Mouse (Mus musculus): ENCODE measurements around the gene Clec2d. TPM values are rescaled to one million over a fixed set of nuclear protein-coding genes. Genes with fewer than 3 reads are reported as not detected.
A peak's percentile ranks its signal among the peaks of the same experiment; 100 is the strongest.
"Not testable (repeated sequence)": the region's sequence is repeated elsewhere in the genome, so short reads cannot be mapped to it uniquely, and the experiment has no call there.

Clec2d gene
- polyA plus RNA-seq, 1 experiment from 2014 or later = not detected

- no peak overlapping the region for H3K4me3 ChIP-seq
- WGBS = 85% methylated on average over 1 of the region's 1 CpGs
- peaks cover 8% of the 10 kb centered on the region for H3K4me1 ChIP-seq
- no peak overlapping the region for H3K9ac ChIP-seq
- H3K27ac ChIP-seq = no peak overlapping the region
- no peaks in the 10 kb centered on the region for H3K27me3 ChIP-seq (replicated peaks)
- no peak overlapping the region for H3K4me2 ChIP-seq
- no peaks in the 10 kb centered on the region for H3K36me3 ChIP-seq (replicated peaks)
- H3K9me3 ChIP-seq = no peaks in the 10 kb centered on the region
- no peak for ATAC-seq (replicated peaks)
These were observed 3.8 kb upstream of the Clec2d start for GRCm38 (mm10) chr6:129176621-129177020.

GRCm38 (mm10) chr6:129179281-129179680 is 1.1 kb upstream of the Clec2d start:
- H3K9ac ChIP-seq = no peak overlapping the region
- no peaks in the 10 kb centered on the region for H3K27me3 ChIP-seq (replicated peaks)
- no peaks in the 10 kb centered on the region for H3K9me3 ChIP-seq
- H3K4me1 ChIP-seq = peaks cover 8% of the 10 kb centered on the region
- no peak overlapping the region for H3K27ac ChIP-seq
- ATAC-seq (replicated peaks) = no peak
- H3K4me3 ChIP-seq = no peak overlapping the region
- H3K4me2 ChIP-seq = no peak overlapping the region
- 80% methylated on average over 2 of the region's 2 CpGs for WGBS
- no peaks in the 10 kb centered on the region for H3K36me3 ChIP-seq (replicated peaks)

GRCm38 (mm10) chr6:129179831-129180230 is 584 bp upstream of the Clec2d start:
- 73% methylated on average over 1 of the region's 1 CpGs for WGBS
- not testable (repeated sequence) for H3K4me3 ChIP-seq; H3K9ac ChIP-seq; H3K27ac ChIP-seq; H3K9me3 ChIP-seq; H3K36me3 ChIP-seq (replicated peaks); H3K27me3 ChIP-seq (replicated peaks); H3K4me2 ChIP-seq; H3K4me1 ChIP-seq
- 0 out of 2 replicates have a peak, but pooled peaks have one; percentile 7 for ATAC-seq (replicated peaks)

- WGBS = 6% methylated on average over 1 of the region's 1 CpGs
- H3K9ac ChIP-seq = no peak overlapping the region
- H3K4me2 ChIP-seq = peak overlapping the region; percentile 48
These were observed 834 bp downstream of the Clec2d start for GRCm38 (mm10) chr6:129181249-129181648.

GRCm38 (mm10) chr6:129181683-129182082 is 1.3 kb downstream of the Clec2d start:
- Histone ChIP-seq H3K27me3 (replicated peaks) (no peaks in the 10 kb centered on the region), H3K27ac (no peak overlapping the region), H3K4me2 (0 out of 2 replicates have a peak overlapping the region, but pooled peaks have one; percentile 4), H3K4me3 (0 out of 2 replicates have a peak overlapping the region, but pooled peaks have one; percentile 4), H3K9ac (no peak overlapping the region), H3K9me3 (no peaks in the 10 kb centered on the region), H3K36me3 (replicated peaks) (no peaks in the 10 kb centered on the region), H3K4me1 (peaks cover 8% of the 10 kb centered on the region)
- no peak for ATAC-seq (replicated peaks)

More at GRCm38 (mm10) chr6:129181249-129181648, 834 bp downstream of the Clec2d start:
- Histone ChIP-seq H3K9me3 (no peaks in the 10 kb centered on the region), H3K27ac (peak overlapping the region; percentile 77), H3K27me3 (replicated peaks) (no peaks in the 10 kb centered on the region), H3K4me3 (peak overlapping the region; percentile 39), H3K4me1 (peaks cover 8% of the 10 kb centered on the region), H3K36me3 (replicated peaks) (no peaks in the 10 kb centered on the region)
- ATAC-seq (replicated peaks) = no peak

- WGBS = 95% methylated on average over 1 of the region's 1 CpGs
- Histone ChIP-seq H3K9ac (no peak overlapping the region), H3K4me1 (peaks cover 8% of the 10 kb centered on the region), H3K4me2 (no peak overlapping the region), H3K4me3 (no peak overlapping the region), H3K27me3 (replicated peaks) (no peaks in the 10 kb centered on the region), H3K36me3 (replicated peaks) (no peaks in the 10 kb centered on the region), H3K27ac (no peak overlapping the region), H3K9me3 (no peaks in the 10 kb centered on the region)
- no peak for ATAC-seq (replicated peaks)
These were observed 2.1 kb downstream of the Clec2d start for GRCm38 (mm10) chr6:129182518-129182917.

- not testable (repeated sequence) for H3K27ac ChIP-seq; H3K36me3 ChIP-seq (replicated peaks); H3K4me2 ChIP-seq; H3K9me3 ChIP-seq; H3K4me3 ChIP-seq; ATAC-seq (replicated peaks); H3K9ac ChIP-seq; H3K4me1 ChIP-seq; H3K27me3 ChIP-seq (replicated peaks)
- WGBS = 81% methylated on average over 4 of the region's 4 CpGs
These were observed 3.6 kb downstream of the Clec2d start for GRCm38 (mm10) chr6:129184001-129184400.

- Histone ChIP-seq H3K9me3 (no peaks in the 10 kb centered on the region), H3K36me3 (replicated peaks) (no peaks in the 10 kb centered on the region), H3K9ac (no peak overlapping the region), H3K4me2 (no peak overlapping the region), H3K4me3 (no peak overlapping the region), H3K4me1 (peaks cover 8% of the 10 kb centered on the region), H3K27me3 (replicated peaks) (no peaks in the 10 kb centered on the region), H3K27ac (no peak overlapping the region)
- ATAC-seq (replicated peaks) = no peak
- 86% methylated on average over 5 of the region's 5 CpGs for WGBS
These were observed 4.4 kb downstream of the Clec2d start for GRCm38 (mm10) chr6:129184788-129185187.

GRCm38 (mm10) chr6:129186022-129186421 is 5.6 kb downstream of the Clec2d start:
- Histone ChIP-seq H3K4me1 (peaks cover 1% of the 10 kb centered on the region), H3K9ac (no peak overlapping the region), H3K4me2 (no peak overlapping the region), H3K27ac (no peak overlapping the region), H3K27me3 (replicated peaks) (no peaks in the 10 kb centered on the region), H3K36me3 (replicated peaks) (no peaks in the 10 kb centered on the region), H3K4me3 (no peak overlapping the region), H3K9me3 (no peaks in the 10 kb centered on the region)
- no peak for ATAC-seq (replicated peaks)
- 87% methylated on average over 4 of the region's 4 CpGs for WGBS

- Histone ChIP-seq H3K9me3 (no peaks in the 10 kb centered on the region), H3K9ac (no peak overlapping the region), H3K27ac (no peak overlapping the region), H3K4me3 (no peak overlapping the region), H3K27me3 (replicated peaks) (no peaks in the 10 kb centered on the region), H3K4me2 (no peak overlapping the region), H3K36me3 (replicated peaks) (no peaks in the 10 kb centered on the region), H3K4me1 (no peaks in the 10 kb centered on the region)
- WGBS = 97% methylated on average over 5 of the region's 5 CpGs
- ATAC-seq (replicated peaks) = no peak
These were observed 6.2 kb downstream of the Clec2d start for GRCm38 (mm10) chr6:129186457-129187199.

GRCm38 (mm10) chr6:129187200-129187651 is 6.8 kb downstream of the Clec2d start:
- Histone ChIP-seq H3K4me2 (no peak overlapping the region), H3K36me3 (replicated peaks) (no peaks in the 10 kb centered on the region), H3K9me3 (no peaks in the 10 kb centered on the region), H3K27me3 (replicated peaks) (no peaks in the 10 kb centered on the region), H3K4me1 (no peaks in the 10 kb centered on the region), H3K27ac (no peak overlapping the region), H3K4me3 (no peak overlapping the region), H3K9ac (no peak overlapping the region)
- ATAC-seq (replicated peaks) = no peak

GRCm38 (mm10) chr6:129187816-129188215 is 7.4 kb downstream of the Clec2d start:
- not testable (repeated sequence) for H3K9ac ChIP-seq; H3K27ac ChIP-seq; H3K9me3 ChIP-seq; H3K4me1 ChIP-seq; H3K27me3 ChIP-seq (replicated peaks); H3K36me3 ChIP-seq (replicated peaks); H3K4me3 ChIP-seq; ATAC-seq (replicated peaks); H3K4me2 ChIP-seq
- 97% methylated on average over 3 of the region's 3 CpGs for WGBS

GRCm38 (mm10) chr6:129193431-129193830 is 13.0 kb downstream of the Clec2d start:
- 97% methylated on average over 2 of the region's 2 CpGs for WGBS
- ATAC-seq (replicated peaks) = no peak
- H3K4me1 ChIP-seq = no peaks in the 10 kb centered on the region

More at GRCm38 (mm10) chr6:129193431-129193830, 13.0 kb downstream of the Clec2d start:
- H3K4me2 ChIP-seq = no peak overlapping the region
- H3K27ac ChIP-seq = no peak overlapping the region
- H3K9ac ChIP-seq = no peak overlapping the region
- H3K4me3 ChIP-seq = no peak overlapping the region
- no peaks in the 10 kb centered on the region for H3K36me3 ChIP-seq (replicated peaks)
- no peaks in the 10 kb centered on the region for H3K9me3 ChIP-seq
- H3K27me3 ChIP-seq (replicated peaks) = no peaks in the 10 kb centered on the region
